ENCODE assay signal across 8 mouse cellular contexts in the genomic region with DNA sequence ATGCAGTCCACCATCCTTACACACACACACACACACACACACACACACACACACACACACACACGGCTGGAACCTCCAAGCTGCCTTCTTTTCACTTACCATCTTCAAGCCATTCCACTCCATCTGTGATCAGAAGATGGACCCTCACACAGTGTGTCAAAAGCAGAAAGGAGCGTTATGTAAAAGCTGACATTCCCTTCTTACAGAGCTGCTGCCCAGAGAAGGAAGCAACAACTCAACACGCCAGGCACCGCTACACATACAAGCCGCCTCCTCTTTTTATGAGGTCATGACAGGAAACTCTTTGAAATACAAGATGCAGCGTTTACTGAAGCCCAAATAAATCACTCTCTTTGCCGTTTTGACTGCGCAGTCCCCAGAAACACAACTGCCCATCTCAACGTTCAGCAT.
DNase-seq lines count a peak whose midpoint lies in the region; ATAC-seq and TF ChIP-seq lines count a peak whose summit lies in the region.

No protein-coding gene starts in this region.

- peak overlapping the region; percentile 26; the same call in 1 of the 2 replicates for H3K4me3 ChIP-seq in embryonic facial prominence, embryonic 11.5 days (ENCODE audit: low read depth, low read length)
- H3K4me3 ChIP-seq in hindbrain, postnatal 0 days (ENCODE audit: low read length) = peak overlapping the region; percentile 54
- H3K4me3 ChIP-seq in limb, embryonic 15.5 days = no peak overlapping the region; the same call in 1 of the 2 replicates
- no peak overlapping the region for H3K4me3 ChIP-seq in stomach, postnatal 0 days (ENCODE audit: low read depth, low read length)

- no peaks in the 10 kb centered on the region for H3K36me3 ChIP-seq in embryonic facial prominence, embryonic 11.5 days (replicated peaks; ENCODE audit: control insufficient read depth, insufficient read depth, low read depth, low read length)
- H3K36me3 ChIP-seq in hindbrain, postnatal 0 days (ENCODE audit: insufficient read depth, low read length) = no peaks in the 10 kb centered on the region
- H3K36me3 ChIP-seq in limb, embryonic 15.5 days = no peaks in the 10 kb centered on the region
- H3K36me3 ChIP-seq in stomach, postnatal 0 days (ENCODE audit: control insufficient read depth, insufficient read depth, low read length) = no peaks in the 10 kb centered on the region

- H3K27ac ChIP-seq in embryonic facial prominence, embryonic 11.5 days (replicated peaks; ENCODE audit: low read depth, low read length) = no peak overlapping the region
- peak overlapping the region; percentile 82 for H3K27ac ChIP-seq in hindbrain, postnatal 0 days
- H3K27ac ChIP-seq in limb, embryonic 15.5 days = no peak overlapping the region
- H3K27ac ChIP-seq in stomach, postnatal 0 days (replicated peaks) = no peak overlapping the region

- DNase-seq in layer of hippocampus, adult 11-12 months (ENCODE audit: low spot score) = peak; percentile 36
- DNase-seq in layer of hippocampus, adult 9-10 months (ENCODE audit: low spot score) = no peak
- DNase-seq in embryonic facial prominence, embryonic 11.5 days (ENCODE audit: low spot score) = no peak
- DNase-seq in hindbrain, postnatal 0 days (ENCODE audit: low spot score) = peak; percentile 71
- no peak for DNase-seq in stomach, postnatal 0 days (ENCODE audit: low spot score)
- DNase-seq in adrenal gland, postnatal 36 days = no peak
- no peak for DNase-seq in testis, postnatal 10 days (ENCODE audit: low spot score)

- ATAC-seq in embryonic facial prominence, embryonic 11.5 days (replicated peaks; ENCODE audit: insufficient number of reproducible peaks, low FRiP score, low TSS enrichment, low read depth) = no peak; the same call in 1 of the 2 replicates
- peak; percentile 57 for ATAC-seq in hindbrain, postnatal 0 days
- ATAC-seq in limb, embryonic 15.5 days (ENCODE audit: insufficient number of reproducible peaks, low FRiP score, low TSS enrichment, low read depth) = no peak
- ATAC-seq in stomach, postnatal 0 days (ENCODE audit: low FRiP score, low TSS enrichment) = no peak

- no peaks in the 10 kb centered on the region for H3K9me3 ChIP-seq in embryonic facial prominence, embryonic 11.5 days (replicated peaks; ENCODE audit: control insufficient read depth, low read length)
- H3K9me3 ChIP-seq in hindbrain, postnatal 0 days (ENCODE audit: low read length) = no peaks in the 10 kb centered on the region
- no peaks in the 10 kb centered on the region for H3K9me3 ChIP-seq in limb, embryonic 15.5 days
- H3K9me3 ChIP-seq in stomach, postnatal 0 days (ENCODE audit: control insufficient read depth, low read length) = no peaks in the 10 kb centered on the region

- 44% methylated on average over 9 of the region's 9 CpGs for WGBS in embryonic facial prominence, embryonic 11.5 days
- WGBS in hindbrain, postnatal 0 days = 8% methylated on average over 9 of the region's 9 CpGs
- 4% methylated on average over 9 of the region's 9 CpGs for WGBS in limb, embryonic 15.5 days
- 20% methylated on average over 9 of the region's 9 CpGs for WGBS in stomach, postnatal 0 days

- TF ChIP-seq CTCF in hindbrain, postnatal 0 days (IDR thresholded peaks at IDR 0.05; ENCODE audit: low read depth) = no peak
- TF ChIP-seq CTCF in stomach, postnatal 0 days (IDR thresholded peaks at IDR 0.05; ENCODE audit: low read depth) = no peak

- no peaks in the 10 kb centered on the region for H3K4me1 ChIP-seq in embryonic facial prominence, embryonic 11.5 days (ENCODE audit: control insufficient read depth, insufficient read depth, low read length)
- H3K4me1 ChIP-seq in hindbrain, postnatal 0 days (ENCODE audit: insufficient read depth, low read length) = no peaks in the 10 kb centered on the region
- H3K4me1 ChIP-seq in limb, embryonic 15.5 days = peaks cover 10% of the 10 kb centered on the region; the same call in 1 of the 2 replicates
- H3K4me1 ChIP-seq in stomach, postnatal 0 days (replicated peaks; ENCODE audit: control insufficient read depth, insufficient read depth) = no peaks in the 10 kb centered on the region

- no peaks in the 10 kb centered on the region for H3K27me3 ChIP-seq in embryonic facial prominence, embryonic 11.5 days (ENCODE audit: control insufficient read depth, insufficient read depth, low read length)
- no peaks in the 10 kb centered on the region for H3K27me3 ChIP-seq in hindbrain, postnatal 0 days (ENCODE audit: insufficient read depth, low read length)
- 0 out of 2 replicates have a peak, but pooled peaks cover 5% of the 10 kb centered on the region for H3K27me3 ChIP-seq in limb, embryonic 15.5 days
- H3K27me3 ChIP-seq in stomach, postnatal 0 days (ENCODE audit: control insufficient read depth, insufficient read depth, low read length) = no peaks in the 10 kb centered on the region

- 0 out of 2 replicates have a peak overlapping the region, but pooled peaks have one; percentile 41 for H3K9ac ChIP-seq in embryonic facial prominence, embryonic 11.5 days (replicated peaks; ENCODE audit: low read length)
- H3K9ac ChIP-seq in hindbrain, postnatal 0 days (replicated peaks; ENCODE audit: low read length) = peak overlapping the region; percentile 73
- H3K9ac ChIP-seq in limb, embryonic 15.5 days = no peak overlapping the region
- H3K9ac ChIP-seq in stomach, postnatal 0 days (ENCODE audit: low read length) = no peak overlapping the region

- no peak for TF ChIP-seq EP300 in stomach, postnatal 0 days (optimal IDR thresholded peaks at IDR 0.05)

- H3K4me2 ChIP-seq in embryonic facial prominence, embryonic 11.5 days (ENCODE audit: low read depth, low read length) = no peak overlapping the region
- peak overlapping the region; percentile 67 for H3K4me2 ChIP-seq in hindbrain, postnatal 0 days (ENCODE audit: low read depth, low read length)
- peak overlapping the region; percentile 34 for H3K4me2 ChIP-seq in limb, embryonic 15.5 days
- H3K4me2 ChIP-seq in stomach, postnatal 0 days (replicated peaks; ENCODE audit: low read depth) = 0 out of 2 replicates have a peak overlapping the region, but pooled peaks have one; percentile 3

Comparison
In these comparisons a context has a peak if more than half of its experiments do, and no peak if none do; other contexts are left out.
1. DNase-seq: peak in layer of hippocampus, adult 11-12 months (single experiment) and hindbrain, postnatal 0 days (single experiment); none in layer of hippocampus, adult 9-10 months (single experiment), embryonic facial prominence, embryonic 11.5 days (single experiment), stomach, postnatal 0 days (single experiment), adrenal gland, postnatal 36 days (0 of 2) and testis, postnatal 10 days (single experiment).
2. H3K4me3 ChIP-seq: peak in embryonic facial prominence, embryonic 11.5 days (single experiment) and hindbrain, postnatal 0 days (single experiment); none in limb, embryonic 15.5 days (single experiment) and stomach, postnatal 0 days (single experiment).
3. H3K9ac ChIP-seq: peak in embryonic facial prominence, embryonic 11.5 days (single experiment) and hindbrain, postnatal 0 days (single experiment); none in limb, embryonic 15.5 days (single experiment) and stomach, postnatal 0 days (single experiment).